Mouse (Mus musculus) ES-Bruce4 (cell line): ENCODE measurements around the gene Tuba1a.

ENCODE experiments used
- CTCF ChIP-seq: IDR thresholded peaks from one replicate; pipeline ENCODE4 v1.8.1; 2011; ENCODE audit warnings: low read depth, low read length
- EP300 ChIP-seq: IDR thresholded peaks from 2 replicates; pipeline ENCODE4 v1.6.1; 2011; ENCODE audit warnings: low read depth, low read length; ENCODE audit not compliant: insufficient read depth
- POLR2A ChIP-seq: IDR thresholded peaks from one replicate; pipeline ENCODE4 v1.8.1; 2011; ENCODE audit warnings: low read length; ENCODE audit not compliant: insufficient read depth

DNA sequence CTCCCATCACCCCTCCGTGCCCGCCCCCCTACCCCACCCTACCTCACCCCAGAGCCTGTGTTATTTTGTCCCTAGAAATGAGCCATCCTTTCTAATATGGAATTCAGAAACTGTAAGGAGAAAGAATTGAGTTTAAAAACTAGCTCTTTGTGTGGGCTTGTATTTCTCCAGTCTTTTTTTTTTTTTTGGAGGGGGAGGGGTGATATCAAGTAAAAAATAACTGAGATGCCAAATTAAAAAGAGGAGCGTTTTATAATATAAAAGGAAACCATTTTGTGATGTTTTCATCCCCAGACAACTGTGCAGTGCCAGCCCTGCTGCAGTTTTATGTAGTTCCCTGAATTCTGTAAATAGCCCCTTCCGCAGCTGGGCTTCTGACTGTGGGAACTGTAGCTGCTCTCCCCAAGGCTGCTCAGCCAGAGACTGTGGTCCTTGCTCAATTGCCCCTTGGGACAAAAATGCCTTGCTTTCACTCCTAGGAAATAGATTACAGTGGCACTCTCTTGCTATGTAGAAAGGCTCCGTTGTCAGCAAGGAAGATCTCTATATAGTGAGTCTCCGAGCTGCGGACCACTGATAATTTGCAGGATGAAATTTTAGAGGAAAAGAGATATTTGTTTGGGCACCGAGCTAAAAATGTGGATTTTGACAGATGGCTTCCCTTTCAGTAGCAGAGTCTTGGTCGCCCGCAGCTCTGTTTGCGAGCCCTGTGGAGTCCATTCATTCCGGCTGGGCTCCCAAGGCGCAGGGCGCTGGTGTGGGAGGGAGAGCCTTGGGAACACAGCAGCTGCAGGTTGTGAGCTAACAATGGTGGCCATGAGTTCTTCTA, 1.1 kb upstream of the Tuba1a start:
- TF ChIP-seq POLR2A (no peak), CTCF (no peak), EP300 (no peak)
